Mouse (Mus musculus) cerebellum, adult 2 months (tissue): ENCODE measurements around the gene Crygc. TPM values are rescaled to one million over a fixed set of nuclear protein-coding genes. Genes with fewer than 3 reads are reported as not detected.
"Not testable (repeated sequence)": the region's sequence is repeated elsewhere in the genome, so short reads cannot be mapped to it uniquely, and the experiment has no call there.

Experiments used
- DNase-seq, 2 experiments: peaks; one replicate each; pipeline ENCODE4 v3.0.0; 2021
- H3K27ac ChIP-seq: fragments of 200-500 bp; 2 replicates; pipeline ENCODE4 v1.5.1; 2012; ENCODE audit warnings: low read length, control low read depth, inconsistent platforms; ENCODE audit not compliant: insufficient read depth
- H3K27me3 ChIP-seq: fragments of 200-500 bp; 2 replicates; pipeline ENCODE4 v1.6.1; 2012; ENCODE audit warnings: inconsistent platforms, mild to moderate bottlenecking, low read length, moderate library complexity; ENCODE audit not compliant: control insufficient read depth, insufficient read depth
- H3K4me1 ChIP-seq: fragments of 200-500 bp; 2 replicates; pipeline ENCODE4 v1.6.1; 2011; ENCODE audit warnings: low read length; ENCODE audit not compliant: control insufficient read depth, insufficient read depth
- H3K4me3 ChIP-seq: fragments of 200-500 bp; replicated peaks from 2 replicates; pipeline ENCODE3; 2011; ENCODE audit warnings: mild to moderate bottlenecking, low read depth, low read length, control low read depth; ENCODE audit not compliant: insufficient read depth
- CTCF ChIP-seq: fragments of 200-500 bp; IDR thresholded peaks from 2 replicates; pipeline ENCODE4 v1.5.1; 2011; ENCODE audit warnings: low read depth, mild to moderate bottlenecking, control low read depth, low read length, moderate library complexity, borderline replicate concordance; ENCODE audit not compliant: insufficient read depth
- POLR2A ChIP-seq: fragments of 200-500 bp; IDR thresholded peaks from 2 replicates; pipeline ENCODE4 v1.6.1; 2011; ENCODE audit warnings: low read length, control low read depth, borderline replicate concordance; ENCODE audit not compliant: insufficient read depth
- WGBS: fragments of 180-500 bp; shearing (Covaris S2); methylation state at CpG from one replicate; pipeline ENCODE4 v1.1.7; 2018; 5-methylcytosine and 5-hydroxymethylcytosine counted together
- polyA plus RNA-seq: library from polyadenylated mRNA; depleted of rRNA; stranded (reverse); fragments of >200 nt; gene quantifications from 2 replicates; pipeline ENCODE4 v1.2.3, GENCODE M21; 2012

Gene Crygc
- polyA plus RNA-seq, 1 experiment, result not detected

DNA sequence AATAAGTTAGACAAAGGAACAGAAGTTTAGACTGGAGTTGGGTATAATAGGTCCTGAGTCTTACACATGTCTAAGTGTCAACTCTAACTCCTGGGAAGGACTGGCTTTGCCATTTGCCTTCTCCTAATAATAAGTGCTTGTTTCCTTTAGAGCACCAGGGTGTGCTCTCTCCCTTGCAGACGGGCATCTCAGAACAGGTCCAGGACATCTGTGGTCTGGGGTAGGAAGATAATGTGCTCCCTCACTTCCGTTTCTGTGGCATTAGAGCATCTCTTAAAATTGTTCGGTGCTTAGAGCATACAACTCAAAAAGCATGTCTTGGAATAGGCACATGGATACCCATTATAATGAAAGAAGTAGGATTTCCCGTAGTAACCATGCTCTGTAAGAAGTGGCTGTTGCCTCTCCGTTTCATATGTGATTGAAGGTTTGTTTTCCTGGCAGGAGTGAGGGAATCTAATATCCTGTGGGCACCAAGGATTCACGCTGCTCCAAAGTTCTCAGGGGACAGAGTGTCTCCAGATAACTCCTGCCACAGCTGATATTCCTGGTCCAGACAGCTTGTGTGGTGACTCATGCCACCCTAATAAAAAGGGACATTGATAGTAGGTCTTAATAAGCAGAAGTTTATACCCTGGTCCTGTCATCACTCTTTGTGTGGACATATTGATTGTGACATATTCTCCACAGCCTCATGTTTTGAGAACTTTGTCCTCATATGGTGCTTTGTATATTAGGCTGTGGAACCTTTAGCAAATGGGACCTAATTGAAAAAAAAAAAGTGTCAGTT, 15.3 kb upstream of the Crygc start:
- no peak overlapping the region for H3K4me3 ChIP-seq
- 76% methylated on average over 6 of the region's 6 CpGs for WGBS
- H3K4me1 ChIP-seq, result no peaks in the 10 kb centered on the region
- H3K27me3 ChIP-seq, result no peaks in the 10 kb centered on the region
- DNase-seq, result no peak
- TF ChIP-seq POLR2A (no peak), CTCF (no peak)
- H3K27ac ChIP-seq, result no peak overlapping the region

DNA sequence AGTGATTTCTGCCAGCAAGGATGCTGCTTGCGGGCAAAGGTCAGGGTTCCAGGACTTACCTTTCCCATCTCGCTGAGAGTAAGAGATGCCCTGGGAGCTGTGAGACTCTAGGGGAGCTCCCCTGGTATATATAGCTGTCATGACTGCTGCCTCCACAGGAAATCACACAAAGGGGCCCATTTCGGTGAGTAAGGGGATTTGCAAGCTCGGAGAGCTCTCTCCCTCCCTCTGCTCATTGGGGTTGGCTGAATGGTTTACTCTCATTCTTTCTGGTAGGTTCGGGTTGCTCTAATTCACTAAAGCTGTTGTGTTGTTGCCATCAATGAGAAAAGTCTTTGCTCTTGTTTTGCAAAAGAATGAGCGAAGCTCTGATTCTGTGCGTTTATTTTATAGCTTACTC, 8.7 kb upstream of the Crygc start, which contains the start of gene Crygb:
Gene Crygb (minus strand): TSS at position 101 of the 400 bp plus-strand sequence.
- H3K27ac ChIP-seq, result no peak within 1 kb of the TSS
- 47% methylated on average over 7 of the region's 7 CpGs for WGBS
- DNase-seq, result no peak
- no peak within 1 kb of the TSS for H3K4me3 ChIP-seq
- H3K27me3 ChIP-seq, result no peaks in the 10 kb centered on the region
- TF ChIP-seq POLR2A (no peak), CTCF (no peak)
- H3K4me1 ChIP-seq, result no peaks in the 10 kb centered on the region

DNA sequence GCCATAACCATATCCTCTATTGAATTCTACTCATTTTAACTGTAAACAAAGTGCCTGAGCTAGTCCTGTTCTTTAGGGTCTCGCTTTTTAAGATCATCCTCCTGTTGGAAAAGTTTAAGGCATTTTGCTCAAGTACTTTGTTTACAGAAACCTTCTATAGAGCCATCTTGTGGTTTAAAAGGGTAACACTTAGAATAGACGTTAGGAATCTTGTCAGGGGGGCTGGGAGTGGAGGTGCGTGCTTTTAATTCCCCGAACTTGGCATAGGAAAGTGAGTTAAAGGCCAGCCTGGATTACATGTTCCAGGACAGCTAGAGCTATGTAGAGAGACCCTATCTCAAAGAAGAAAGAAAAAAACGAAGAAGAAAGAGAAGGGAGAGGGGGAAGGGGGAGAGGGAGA, 2.1 kb upstream of the Crygc start:
- TF ChIP-seq CTCF, result no peak
- no peak for TF ChIP-seq POLR2A
- no peaks in the 10 kb centered on the region for H3K27me3 ChIP-seq

DNA sequence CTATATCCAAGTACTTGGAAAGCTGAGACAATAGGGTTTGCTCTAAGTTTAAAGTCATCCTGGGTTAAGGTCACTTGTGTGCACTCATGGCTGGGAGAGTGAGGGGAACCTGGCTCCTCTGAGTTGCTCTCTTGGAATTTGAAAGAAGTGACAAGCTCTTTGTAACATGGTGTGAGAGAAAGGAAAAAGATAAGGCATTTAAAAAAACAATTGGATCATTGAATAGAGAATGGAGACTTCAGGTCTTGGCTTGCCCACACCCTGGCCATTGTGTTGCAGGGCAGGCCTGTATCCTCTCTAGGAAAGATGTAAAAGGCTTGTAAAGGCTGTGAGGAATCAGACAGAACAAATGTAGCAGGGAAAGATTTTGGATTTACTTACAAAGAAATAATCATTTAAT, 5.6 kb downstream of the Crygc start:
- H3K4me3 ChIP-seq, result no peak overlapping the region
- TF ChIP-seq POLR2A, result no peak
- TF ChIP-seq CTCF, result no peak
- DNase-seq, result no peak
- H3K4me1 ChIP-seq, result no peaks in the 10 kb centered on the region; the same call in 1 of the 2 replicates
- H3K27me3 ChIP-seq, result no peaks in the 10 kb centered on the region
- H3K27ac ChIP-seq, result no peak overlapping the region

More for the DNA sequence above, 2.1 kb upstream of the Crygc start:
- no peak for DNase-seq
- WGBS, result 11% methylated on average over 5 of the region's 5 CpGs
- no peak overlapping the region for H3K4me3 ChIP-seq
- H3K4me1 ChIP-seq, result no peaks in the 10 kb centered on the region
- no peak overlapping the region for H3K27ac ChIP-seq

DNA sequence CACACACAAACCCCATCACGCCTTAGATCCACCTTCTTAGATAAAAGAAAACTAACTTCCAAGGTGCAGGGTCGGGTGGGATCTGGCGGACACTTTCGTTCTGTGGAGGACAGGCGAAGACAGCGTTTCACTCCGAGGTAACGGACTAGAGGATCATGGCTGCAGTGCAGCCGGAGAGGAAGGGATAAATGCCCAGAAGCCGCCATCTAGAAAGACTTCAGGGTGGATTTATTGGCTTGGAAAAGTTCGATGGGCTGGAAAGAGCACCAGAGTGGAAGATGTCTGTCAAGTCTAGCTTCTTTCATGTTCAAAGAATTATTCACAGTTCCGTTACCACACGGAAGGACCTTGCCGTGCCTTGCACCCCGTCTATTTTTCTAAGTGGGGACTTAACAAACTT, 9.3 kb downstream of the Crygc start:
- WGBS, result 26% methylated on average over 15 of the region's 15 CpGs
- H3K4me3 ChIP-seq, result no peak overlapping the region
- no peaks in the 10 kb centered on the region; the same call in 1 of the 2 replicates for H3K4me1 ChIP-seq
- DNase-seq, result no peak
- TF ChIP-seq CTCF (no peak), POLR2A (no peak)
- H3K27me3 ChIP-seq, result no peaks in the 10 kb centered on the region
- no peak overlapping the region for H3K27ac ChIP-seq

DNA sequence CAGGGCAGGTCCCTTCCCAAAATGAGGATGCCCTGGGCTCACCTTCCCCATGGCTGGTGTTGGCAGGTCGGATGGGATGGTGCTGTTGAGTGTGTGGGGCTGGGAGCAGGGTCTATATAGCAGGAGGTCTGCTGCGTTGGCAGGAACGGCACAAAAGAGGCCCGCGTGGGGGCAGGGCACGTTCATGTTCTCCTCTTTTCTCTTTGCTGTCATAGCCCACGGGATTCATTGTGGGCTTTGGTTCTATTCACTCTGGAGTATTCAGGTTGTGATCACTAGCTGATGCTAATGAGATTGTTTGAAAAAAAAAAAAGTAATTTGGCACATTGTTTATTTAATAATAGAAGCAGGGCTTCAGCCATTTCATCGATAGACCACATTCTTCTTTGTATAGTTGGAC, 10.1 kb downstream of the Crygc start, which contains the start of gene Crygd:
Gene Crygd (minus strand): TSS at position 101 of the 400 bp plus-strand sequence.
- no peaks in the 10 kb centered on the region for H3K27me3 ChIP-seq
- no peak within 1 kb of the TSS for H3K4me3 ChIP-seq
- H3K4me1 ChIP-seq, result no peaks in the 10 kb centered on the region; the same call in 1 of the 2 replicates
- 62% methylated on average over 8 of the region's 8 CpGs for WGBS
- H3K27ac ChIP-seq, result no peak within 1 kb of the TSS
- no peak for TF ChIP-seq POLR2A
- TF ChIP-seq CTCF, result no peak
- DNase-seq, result no peak

DNA sequence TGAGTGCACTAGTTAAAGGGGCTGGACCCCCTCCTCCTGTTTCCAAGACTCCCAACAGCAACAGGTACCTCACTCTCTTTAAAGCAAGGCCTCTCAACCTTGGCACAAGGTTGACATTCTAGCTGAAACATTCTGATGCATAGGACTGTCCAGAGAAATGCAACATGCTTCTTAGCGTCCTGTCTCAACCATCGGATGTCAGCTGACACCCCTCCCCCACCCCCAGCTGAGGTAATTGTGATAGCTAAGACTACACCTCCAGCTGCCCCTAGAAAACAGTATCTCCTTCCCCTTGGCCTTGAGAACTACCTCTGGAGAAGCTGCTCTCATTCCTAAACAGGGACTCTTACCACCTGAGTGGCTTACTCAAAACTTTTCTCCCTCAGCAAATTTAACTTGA, 21.3 kb downstream of the Crygc start:
- WGBS, result 45% methylated on average over 2 of the region's 2 CpGs

DNA sequence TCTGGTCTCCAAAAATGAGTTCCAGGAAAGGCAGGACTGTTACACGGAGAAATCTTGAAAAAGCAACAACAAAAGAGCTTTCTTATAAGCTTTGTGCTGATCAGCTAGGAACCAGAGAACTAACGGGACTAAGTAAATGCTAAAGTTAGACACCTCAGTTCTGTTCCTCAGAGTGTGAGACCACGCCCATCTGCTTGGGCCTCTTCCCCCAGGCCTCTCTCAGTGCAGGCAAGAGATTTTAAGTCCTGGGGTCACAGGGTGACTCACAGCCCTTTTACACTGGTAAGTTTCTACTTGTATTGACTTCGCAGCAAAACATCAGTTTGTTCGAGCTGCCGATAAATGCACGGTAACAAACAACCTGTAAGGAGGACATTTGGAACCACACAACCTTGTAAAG, 21.8 kb downstream of the Crygc start:
- H3K27me3 ChIP-seq, result no peaks in the 10 kb centered on the region
- H3K4me1 ChIP-seq, result peaks cover 4% of the 10 kb centered on the region; the same call in 1 of the 2 replicates
- no peak for TF ChIP-seq POLR2A
- no peak for TF ChIP-seq CTCF
- DNase-seq, result no peak
- H3K27ac ChIP-seq, result no peak overlapping the region
- H3K4me3 ChIP-seq, result no peak overlapping the region
- 85% methylated on average over 7 of the region's 7 CpGs for WGBS

More for the DNA sequence above, 21.3 kb downstream of the Crygc start:
- Histone ChIP-seq H3K4me3 (no peak overlapping the region), H3K27ac (no peak overlapping the region), H3K4me1 (peaks cover 4% of the 10 kb centered on the region; the same call in 1 of the 2 replicates), H3K27me3 (no peaks in the 10 kb centered on the region)
- DNase-seq, result no peak
- TF ChIP-seq POLR2A, result no peak
- no peak for TF ChIP-seq CTCF

DNA sequence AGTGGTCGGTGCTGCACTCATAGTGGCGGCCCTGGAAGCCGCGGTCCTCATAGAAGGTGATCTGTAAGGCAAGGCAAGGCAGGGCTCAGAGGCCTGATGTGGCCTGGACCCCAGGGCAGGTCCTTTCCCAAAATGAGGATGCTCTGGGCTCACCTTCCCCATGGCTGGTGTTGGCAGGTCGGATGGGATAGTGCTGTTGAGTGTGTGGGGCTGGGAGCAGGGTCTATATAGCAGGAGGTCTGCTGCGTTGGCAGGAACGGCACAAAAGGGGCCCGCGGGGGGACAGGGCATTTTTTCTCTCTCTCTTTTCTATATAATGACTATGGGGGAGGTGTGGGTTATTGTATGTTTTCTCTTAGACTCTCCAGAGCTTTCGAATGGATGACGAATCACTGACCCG, 22.5 kb downstream of the Crygc start, which contains the start of gene Cryge:
Gene Cryge (minus strand): TSS at position 198 of the 400 bp plus-strand sequence.
- H3K4me1 ChIP-seq, H3K4me3 ChIP-seq, DNase-seq, H3K27me3 ChIP-seq, H3K27ac ChIP-seq: not testable (repeated sequence)
- WGBS, result 49% methylated on average over 8 of the region's 12 CpGs
